Mouse (Mus musculus): ENCODE results near the gene Vmn1r18. TPM values are rescaled to one million over a fixed set of nuclear protein-coding genes. Genes with fewer than 3 reads are reported as not detected.
"Not testable (repeated sequence)": the region's sequence is repeated elsewhere in the genome, so short reads cannot be mapped to it uniquely, and the experiment has no call there.

The Vmn1r18 gene
- not detected in 2 replicates for polyA plus RNA-seq (2011; ENCODE audit: insufficient read length, low read depth, missing spikeins)

DNA sequence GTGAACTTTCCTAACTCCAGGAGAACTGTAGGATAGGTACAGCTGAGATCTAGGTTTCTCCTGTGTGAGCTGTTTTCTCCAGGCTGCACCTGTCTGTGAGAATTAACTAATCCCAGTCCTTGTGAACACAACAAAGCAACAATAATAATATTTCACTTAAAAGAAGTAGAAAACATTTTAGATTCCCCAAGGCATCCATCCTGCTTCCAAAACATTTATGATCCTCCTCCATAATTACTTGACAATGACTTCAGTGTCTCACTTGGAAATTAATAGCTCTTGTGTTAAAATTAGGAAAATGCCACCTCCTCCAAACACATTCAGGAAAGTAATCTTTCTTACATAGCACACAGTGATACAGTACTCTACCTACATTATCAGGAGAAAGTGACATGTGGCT, at the start of gene Vmn1r18:
TSS of gene Vmn1r18 (minus strand) at position 101 of the 400 bp plus-strand sequence.
- no peak for TF ChIP-seq POLR2A (IDR thresholded peaks at IDR 0.05; ENCODE audit: low read depth, low read length)
- no peak for TF ChIP-seq CTCF (IDR thresholded peaks at IDR 0.05; ENCODE audit: borderline replicate concordance, insufficient read depth, low read length)

DNA sequence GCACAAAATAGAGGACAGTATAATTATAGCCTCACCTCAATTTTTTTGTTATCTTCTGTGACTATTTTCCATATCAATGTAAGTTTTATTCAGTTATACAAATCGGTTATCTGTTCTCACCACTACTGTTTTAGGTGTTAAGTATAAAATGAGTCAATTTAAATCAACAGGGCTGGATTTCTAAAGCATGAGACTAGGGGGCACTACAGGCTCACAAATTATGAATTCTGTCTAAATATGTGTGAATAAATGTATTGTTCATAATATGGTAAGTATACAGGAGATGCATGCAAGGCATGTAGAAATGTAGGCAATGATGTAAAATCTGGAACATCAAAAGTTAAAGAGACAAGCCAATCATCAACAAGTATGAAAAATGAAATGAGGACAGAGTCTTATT, 35.6 kb upstream of the Vmn1r18 start:
- H3K27ac ChIP-seq (ENCODE audit: insufficient read depth, low read length), result no peak overlapping the region
- H3K4me3 ChIP-seq (ENCODE audit: insufficient read depth, low read length), result no peak overlapping the region
- TF ChIP-seq CTCF (IDR thresholded peaks at IDR 0.05; ENCODE audit: borderline replicate concordance, insufficient read depth, low read length) (no peak), POLR2A (IDR thresholded peaks at IDR 0.05; ENCODE audit: low read depth, low read length) (no peak)
- H3K4me1 ChIP-seq (ENCODE audit: control insufficient read depth, insufficient read depth, low read length), result no peaks in the 10 kb centered on the region

More for the DNA sequence above, at the start of gene Vmn1r18:
- Histone ChIP-seq H3K27ac (ENCODE audit: insufficient read depth, low read length) (no peak within 1 kb of the TSS), H3K4me1 (ENCODE audit: control insufficient read depth, insufficient read depth, low read length) (no peaks in the 10 kb centered on the region), H3K4me3 (ENCODE audit: insufficient read depth, low read length) (no peak within 1 kb of the TSS)

DNA sequence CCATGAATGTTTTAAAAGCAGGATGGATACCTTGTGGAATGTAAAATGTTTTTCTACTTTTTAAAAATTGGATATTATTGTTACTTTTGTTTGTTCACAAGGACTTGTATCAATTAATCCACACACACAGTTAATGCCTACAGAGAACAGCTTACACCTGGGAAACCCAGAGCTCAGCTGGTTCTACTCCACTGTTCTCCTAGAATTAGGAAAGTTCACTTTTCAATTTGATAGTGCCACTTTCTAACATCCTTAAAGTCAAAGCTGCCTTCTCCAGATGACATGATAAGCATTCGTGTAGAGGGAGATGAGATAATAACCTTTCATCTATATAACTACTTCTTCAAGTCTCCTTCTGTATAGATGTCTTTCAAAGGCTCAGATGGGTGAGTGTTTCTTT, 33.0 kb upstream of the Vmn1r18 start, which contains the start of gene Vmn1r20:
TSS of gene Vmn1r20 (plus strand) at position 301 of the 400 bp plus-strand sequence.
- Histone ChIP-seq H3K4me3 (ENCODE audit: insufficient read depth, low read length) (no peak within 1 kb of the TSS), H3K4me1 (ENCODE audit: control insufficient read depth, insufficient read depth, low read length) (no peaks in the 10 kb centered on the region), H3K27ac (ENCODE audit: insufficient read depth, low read length) (no peak within 1 kb of the TSS)
- TF ChIP-seq CTCF (IDR thresholded peaks at IDR 0.05; ENCODE audit: borderline replicate concordance, insufficient read depth, low read length) (no peak), POLR2A (IDR thresholded peaks at IDR 0.05; ENCODE audit: low read depth, low read length) (no peak)

DNA sequence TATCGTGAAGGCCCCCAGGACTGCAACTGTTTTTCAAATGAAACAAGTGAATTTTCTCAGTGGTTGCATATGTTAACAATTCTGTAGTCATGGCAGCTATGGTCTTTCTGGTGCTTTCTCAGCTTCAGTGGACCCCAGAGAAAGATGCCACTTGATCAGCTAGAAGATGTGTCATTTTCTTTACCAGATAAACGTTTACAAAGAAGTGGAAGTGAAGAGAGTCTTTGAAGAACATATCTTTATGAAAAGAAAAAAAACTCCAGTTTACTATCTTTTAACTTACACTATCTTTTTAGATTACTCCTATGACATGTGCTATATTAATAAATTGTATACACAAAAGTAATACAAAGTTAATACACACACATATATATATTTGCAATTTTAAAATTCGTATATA, 7.9 kb upstream of the Vmn1r18 start, which contains the start of gene Vmn1r19:
TSS of gene Vmn1r19 (plus strand) at position 301 of the 400 bp plus-strand sequence.
- H3K27ac ChIP-seq (ENCODE audit: insufficient read depth, low read length); H3K4me1 ChIP-seq (ENCODE audit: control insufficient read depth, insufficient read depth, low read length); H3K4me3 ChIP-seq (ENCODE audit: insufficient read depth, low read length): not testable (repeated sequence)

DNA sequence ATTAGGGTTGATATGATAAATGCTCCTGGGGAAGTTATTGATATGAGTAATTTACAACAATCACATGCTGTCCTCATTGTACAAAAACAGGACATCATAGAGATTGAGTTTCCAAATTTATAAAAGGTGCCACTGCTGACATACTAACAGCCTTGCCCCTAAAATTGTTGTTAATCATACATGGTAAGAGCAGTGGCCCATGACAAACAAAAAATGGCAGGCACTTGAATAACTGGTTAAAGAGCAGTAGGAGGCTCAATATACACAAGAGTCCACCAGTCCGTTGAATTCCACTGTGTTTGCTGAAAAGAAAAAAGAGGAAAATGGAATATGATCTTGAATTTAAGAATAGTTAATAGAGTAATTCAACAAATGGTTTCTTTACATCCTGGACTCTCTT, 28.1 kb downstream of the Vmn1r18 start:
- H3K4me3 ChIP-seq (ENCODE audit: insufficient read depth, low read length), result no peak overlapping the region
- no peak overlapping the region for H3K27ac ChIP-seq (ENCODE audit: insufficient read depth, low read length)
- H3K4me1 ChIP-seq (ENCODE audit: control insufficient read depth, insufficient read depth, low read length), result no peaks in the 10 kb centered on the region
- TF ChIP-seq CTCF (IDR thresholded peaks at IDR 0.05; ENCODE audit: borderline replicate concordance, insufficient read depth, low read length) (no peak), POLR2A (IDR thresholded peaks at IDR 0.05; ENCODE audit: low read depth, low read length) (no peak)

DNA sequence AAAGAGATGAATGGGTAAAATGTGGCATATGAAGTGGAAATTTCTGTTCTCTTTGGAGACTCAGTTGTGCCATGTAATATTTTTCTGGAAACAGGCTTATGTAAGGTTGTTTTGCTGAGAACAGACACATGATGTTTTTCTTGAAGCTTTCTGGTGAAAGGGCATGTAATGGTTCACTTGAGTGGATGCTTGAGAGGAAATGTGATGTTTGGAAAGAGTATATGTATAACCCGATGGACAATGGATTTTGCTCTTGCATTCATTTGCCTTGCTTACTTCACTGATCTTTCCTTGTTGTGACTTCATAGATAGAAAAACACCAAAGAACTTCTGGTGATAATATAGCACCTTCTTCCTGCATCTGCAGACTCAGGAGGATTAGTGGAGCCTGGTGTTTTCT, 29.7 kb downstream of the Vmn1r18 start:
- H3K27ac ChIP-seq (ENCODE audit: insufficient read depth, low read length); H3K4me1 ChIP-seq (ENCODE audit: control insufficient read depth, insufficient read depth, low read length); H3K4me3 ChIP-seq (ENCODE audit: insufficient read depth, low read length): not testable (repeated sequence)

DNA sequence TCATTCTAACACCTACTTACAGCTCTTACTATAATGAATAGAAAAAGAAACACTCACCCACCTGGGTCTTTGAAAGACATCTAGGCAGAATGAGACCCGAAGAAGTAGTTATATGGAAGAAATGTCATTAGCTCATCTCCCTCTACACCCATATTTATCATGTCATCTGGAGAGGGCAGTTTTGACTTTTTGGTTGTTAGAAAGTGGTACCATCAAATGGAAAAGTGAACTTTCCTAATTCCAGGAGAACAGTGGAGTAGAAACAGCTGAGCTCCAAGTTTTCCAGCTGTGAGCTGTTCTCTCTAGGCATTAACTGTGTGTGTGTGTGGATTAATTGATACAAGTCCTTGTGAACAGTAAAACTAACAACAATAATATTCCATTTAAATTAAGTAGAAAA, 32.0 kb downstream of the Vmn1r18 start, which contains the start of gene Vmn1r17:
TSS of gene Vmn1r17 (minus strand) at position 101 of the 400 bp plus-strand sequence.
- Histone ChIP-seq H3K27ac (ENCODE audit: insufficient read depth, low read length) (no peak within 1 kb of the TSS), H3K4me1 (ENCODE audit: control insufficient read depth, insufficient read depth, low read length) (no peaks in the 10 kb centered on the region), H3K4me3 (ENCODE audit: insufficient read depth, low read length) (no peak within 1 kb of the TSS)
- no peak for TF ChIP-seq CTCF (IDR thresholded peaks at IDR 0.05; ENCODE audit: borderline replicate concordance, insufficient read depth, low read length)
- no peak for TF ChIP-seq POLR2A (IDR thresholded peaks at IDR 0.05; ENCODE audit: low read depth, low read length)

DNA sequence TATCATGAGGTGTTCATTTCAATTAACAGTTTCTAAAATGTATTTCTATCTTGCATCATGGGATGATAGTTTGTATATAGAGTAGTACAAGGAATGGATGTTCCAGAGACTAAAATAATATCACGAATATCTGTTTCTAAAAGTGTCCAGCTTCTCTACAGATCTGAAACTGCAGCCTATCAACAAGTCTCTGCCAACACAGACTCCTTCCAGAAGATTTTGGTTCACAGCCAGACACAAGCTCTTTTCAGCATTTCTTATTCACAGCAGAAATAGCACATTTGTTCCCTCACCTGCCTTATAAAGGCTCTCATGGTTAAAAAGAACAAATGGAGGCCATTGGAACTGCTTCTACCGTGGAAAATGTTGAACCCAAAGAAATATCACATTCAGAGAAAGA, 38.7 kb downstream of the Vmn1r18 start:
- no peaks in the 10 kb centered on the region for H3K4me1 ChIP-seq (ENCODE audit: control insufficient read depth, insufficient read depth, low read length)
- H3K4me3 ChIP-seq (ENCODE audit: insufficient read depth, low read length), result no peak overlapping the region
- no peak for TF ChIP-seq CTCF (IDR thresholded peaks at IDR 0.05; ENCODE audit: borderline replicate concordance, insufficient read depth, low read length)
- TF ChIP-seq POLR2A (IDR thresholded peaks at IDR 0.05; ENCODE audit: low read depth, low read length), result no peak
- H3K27ac ChIP-seq (ENCODE audit: insufficient read depth, low read length), result no peak overlapping the region

DNA sequence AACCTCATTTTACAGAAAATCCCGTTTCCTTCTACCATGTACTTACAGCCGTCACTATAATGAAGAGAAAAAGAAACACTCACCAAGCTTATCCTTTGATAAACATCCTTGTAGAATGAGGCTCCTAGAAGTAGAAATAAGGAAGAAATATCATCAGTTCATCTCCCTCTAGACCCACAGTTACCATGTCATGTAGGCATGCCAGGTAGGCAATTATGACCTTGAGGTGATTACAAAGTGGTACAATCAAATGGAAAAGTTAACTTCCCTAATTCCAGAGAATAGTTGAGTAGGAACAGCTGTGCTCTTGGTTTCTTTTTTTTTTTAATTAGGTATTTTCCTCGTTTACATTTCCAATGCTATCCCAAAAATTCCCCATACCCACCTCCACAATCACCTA, 66.2 kb downstream of the Vmn1r18 start, which contains the start of gene Vmn1r16:
TSS of gene Vmn1r16 (minus strand) at position 101 of the 400 bp plus-strand sequence.
- Histone ChIP-seq H3K4me3 (ENCODE audit: insufficient read depth, low read length) (no peak within 1 kb of the TSS), H3K27ac (ENCODE audit: insufficient read depth, low read length) (no peak within 1 kb of the TSS), H3K4me1 (ENCODE audit: control insufficient read depth, insufficient read depth, low read length) (no peaks in the 10 kb centered on the region)
- TF ChIP-seq POLR2A (IDR thresholded peaks at IDR 0.05; ENCODE audit: low read depth, low read length) (no peak), CTCF (IDR thresholded peaks at IDR 0.05; ENCODE audit: borderline replicate concordance, insufficient read depth, low read length) (no peak)

Other genes with a start within 250 kb of the Vmn1r18 start
- gene Vmn1r12, start 238.9 kb downstream of the Vmn1r18 start, polyA plus RNA-seq (2011; ENCODE audit: insufficient read length, low read depth, missing spikeins), result not detected in 2 replicates
- gene Vmn1r13, start 192.5 kb downstream of the Vmn1r18 start, polyA plus RNA-seq (2011; ENCODE audit: insufficient read length, low read depth, missing spikeins), result 0.63 and 3.1 TPM in 2 replicates
- gene Vmn1r14, start 164.1 kb downstream of the Vmn1r18 start, polyA plus RNA-seq (2011; ENCODE audit: insufficient read length, low read depth, missing spikeins), result not detected in 2 replicates
- gene Vmn1r15, start 137.8 kb downstream of the Vmn1r18 start, polyA plus RNA-seq (2011; ENCODE audit: insufficient read length, low read depth, missing spikeins), result not detected in 2 replicates
- not detected in 2 replicates for gene Vmn1r16, start 66.3 kb downstream of the Vmn1r18 start, polyA plus RNA-seq (2011; ENCODE audit: insufficient read length, low read depth, missing spikeins)
- gene Vmn1r17, start 32.1 kb downstream of the Vmn1r18 start, polyA plus RNA-seq (2011; ENCODE audit: insufficient read length, low read depth, missing spikeins), result not detected in 2 replicates
- not detected in 2 replicates for gene Vmn1r19, start 8.0 kb upstream of the Vmn1r18 start, polyA plus RNA-seq (2011; ENCODE audit: insufficient read length, low read depth, missing spikeins)
- gene Vmn1r20, start 33.1 kb upstream of the Vmn1r18 start, polyA plus RNA-seq (2011; ENCODE audit: insufficient read length, low read depth, missing spikeins), result not detected in 2 replicates
- 6.9 and 11.4 TPM in 2 replicates for gene Ppm1k, start 139.7 kb upstream of the Vmn1r18 start, polyA plus RNA-seq (2011; ENCODE audit: insufficient read length, low read depth, missing spikeins)
- 9.1 and 12.1 TPM in 2 replicates for gene Herc6, start 185.2 kb upstream of the Vmn1r18 start, polyA plus RNA-seq (2011; ENCODE audit: insufficient read length, low read depth, missing spikeins)